Mouse (Mus musculus): ENCODE measurements at regions not wholly inside any gene's neighbourhood (a gene's known extent, or its start where the extent isn't known, plus 50 kb on each side); places are given as distances from the start of the nearest gene placed in this dataset.

GRCm38 (mm10) chr10:91734691-91735090, 553.6 kb upstream of the Tmpo start:
- TF ChIP-seq CTCF (IDR thresholded peaks at IDR 0.05; ENCODE audit: borderline replicate concordance, control insufficient read depth, extremely low read depth, insufficient read depth, low read length, poor library complexity) (no peak), POLR2A (IDR thresholded peaks at IDR 0.05; ENCODE audit: control insufficient read depth, extremely low read depth, insufficient read depth, low read length, poor library complexity) (no peak)
- DNase-seq = no peak
- Histone ChIP-seq H3K4me3 (ENCODE audit: control insufficient read depth, insufficient read depth, low read length) (no peak overlapping the region), H3K27ac (ENCODE audit: control insufficient read depth, insufficient read depth, low read length) (no peak overlapping the region), H3K4me1 (replicated peaks; ENCODE audit: control insufficient read depth, insufficient read depth, low read length) (no peaks in the 10 kb centered on the region), H3K36me3 (ENCODE audit: control insufficient read depth, insufficient read depth, low read length) (no peaks in the 10 kb centered on the region), H3K27me3 (ENCODE audit: control insufficient read depth, insufficient read depth, low read length) (no peaks in the 10 kb centered on the region)
- 75% methylated on average over 8 of the region's 8 CpGs for WGBS

GRCm38 (mm10) chr10:91732007-91732589, 551.0 kb upstream of the Tmpo start:
- 84% methylated on average over 9 of the region's 9 CpGs for WGBS
- no peak for DNase-seq

GRCm38 (mm10) chr10:91730062-91730461, 548.9 kb upstream of the Tmpo start:
- no peak overlapping the region for H3K27ac ChIP-seq (ENCODE audit: control insufficient read depth, insufficient read depth, low read length)
- WGBS = 92% methylated on average over 6 of the region's 6 CpGs
- no peak overlapping the region for H3K4me3 ChIP-seq (ENCODE audit: control insufficient read depth, insufficient read depth, low read length)
- TF ChIP-seq POLR2A (IDR thresholded peaks at IDR 0.05; ENCODE audit: control insufficient read depth, extremely low read depth, insufficient read depth, low read length, poor library complexity) (no peak), CTCF (IDR thresholded peaks at IDR 0.05; ENCODE audit: borderline replicate concordance, control insufficient read depth, extremely low read depth, insufficient read depth, low read length, poor library complexity) (no peak)
- H3K4me1 ChIP-seq (replicated peaks; ENCODE audit: control insufficient read depth, insufficient read depth, low read length) = no peaks in the 10 kb centered on the region
- H3K36me3 ChIP-seq (ENCODE audit: control insufficient read depth, insufficient read depth, low read length) = no peaks in the 10 kb centered on the region
- no peaks in the 10 kb centered on the region for H3K27me3 ChIP-seq (ENCODE audit: control insufficient read depth, insufficient read depth, low read length)
- no peak for DNase-seq

More at GRCm38 (mm10) chr10:91732007-91732589, 551.0 kb upstream of the Tmpo start:
- H3K4me1 ChIP-seq (replicated peaks; ENCODE audit: control insufficient read depth, insufficient read depth, low read length) = no peaks in the 10 kb centered on the region
- H3K4me3 ChIP-seq (ENCODE audit: control insufficient read depth, insufficient read depth, low read length) = no peak overlapping the region
- H3K27me3 ChIP-seq (ENCODE audit: control insufficient read depth, insufficient read depth, low read length) = no peaks in the 10 kb centered on the region
- H3K27ac ChIP-seq (ENCODE audit: control insufficient read depth, insufficient read depth, low read length) = no peak overlapping the region
- TF ChIP-seq CTCF (IDR thresholded peaks at IDR 0.05; ENCODE audit: borderline replicate concordance, control insufficient read depth, extremely low read depth, insufficient read depth, low read length, poor library complexity) (no peak), POLR2A (IDR thresholded peaks at IDR 0.05; ENCODE audit: control insufficient read depth, extremely low read depth, insufficient read depth, low read length, poor library complexity) (no peak)
- no peaks in the 10 kb centered on the region for H3K36me3 ChIP-seq (ENCODE audit: control insufficient read depth, insufficient read depth, low read length)

- H3K4me1 ChIP-seq (replicated peaks; ENCODE audit: control insufficient read depth, insufficient read depth, low read length) = no peaks in the 10 kb centered on the region
- no peak for DNase-seq
- no peak for TF ChIP-seq POLR2A (IDR thresholded peaks at IDR 0.05; ENCODE audit: control insufficient read depth, extremely low read depth, insufficient read depth, low read length, poor library complexity)
- TF ChIP-seq CTCF (IDR thresholded peaks at IDR 0.05; ENCODE audit: borderline replicate concordance, control insufficient read depth, extremely low read depth, insufficient read depth, low read length, poor library complexity) = no peak
- H3K36me3 ChIP-seq (ENCODE audit: control insufficient read depth, insufficient read depth, low read length) = no peaks in the 10 kb centered on the region
- WGBS = 95% methylated on average over 9 of the region's 9 CpGs
- no peak overlapping the region for H3K4me3 ChIP-seq (ENCODE audit: control insufficient read depth, insufficient read depth, low read length)
- H3K27ac ChIP-seq (ENCODE audit: control insufficient read depth, insufficient read depth, low read length) = no peak overlapping the region
- no peaks in the 10 kb centered on the region for H3K27me3 ChIP-seq (ENCODE audit: control insufficient read depth, insufficient read depth, low read length)
Observed at GRCm38 (mm10) chr10:91719561-91720371, 538.7 kb upstream of the Tmpo start.

GRCm38 (mm10) chr10:91716604-91717003, 535.5 kb upstream of the Tmpo start:
- WGBS = 97% methylated on average over 7 of the region's 7 CpGs
- no peak for TF ChIP-seq POLR2A (IDR thresholded peaks at IDR 0.05; ENCODE audit: control insufficient read depth, extremely low read depth, insufficient read depth, low read length, poor library complexity)
- TF ChIP-seq CTCF (IDR thresholded peaks at IDR 0.05; ENCODE audit: borderline replicate concordance, control insufficient read depth, extremely low read depth, insufficient read depth, low read length, poor library complexity) = no peak
- no peak for DNase-seq
- Histone ChIP-seq H3K27me3 (ENCODE audit: control insufficient read depth, insufficient read depth, low read length) (no peaks in the 10 kb centered on the region), H3K27ac (ENCODE audit: control insufficient read depth, insufficient read depth, low read length) (no peak overlapping the region), H3K4me3 (ENCODE audit: control insufficient read depth, insufficient read depth, low read length) (no peak overlapping the region), H3K36me3 (ENCODE audit: control insufficient read depth, insufficient read depth, low read length) (no peaks in the 10 kb centered on the region), H3K4me1 (replicated peaks; ENCODE audit: control insufficient read depth, insufficient read depth, low read length) (no peaks in the 10 kb centered on the region)

- Histone ChIP-seq H3K36me3 (ENCODE audit: control insufficient read depth, insufficient read depth, low read length) (no peaks in the 10 kb centered on the region), H3K27ac (ENCODE audit: control insufficient read depth, insufficient read depth, low read length) (no peak overlapping the region), H3K27me3 (ENCODE audit: control insufficient read depth, insufficient read depth, low read length) (no peaks in the 10 kb centered on the region), H3K4me3 (ENCODE audit: control insufficient read depth, insufficient read depth, low read length) (no peak overlapping the region), H3K4me1 (replicated peaks; ENCODE audit: control insufficient read depth, insufficient read depth, low read length) (no peaks in the 10 kb centered on the region)
- 91% methylated on average over 3 of the region's 3 CpGs for WGBS
- no peak for DNase-seq
- TF ChIP-seq CTCF (IDR thresholded peaks at IDR 0.05; ENCODE audit: borderline replicate concordance, control insufficient read depth, extremely low read depth, insufficient read depth, low read length, poor library complexity) (no peak), POLR2A (IDR thresholded peaks at IDR 0.05; ENCODE audit: control insufficient read depth, extremely low read depth, insufficient read depth, low read length, poor library complexity) (no peak)
Observed at GRCm38 (mm10) chr10:91714648-91715047, 533.5 kb upstream of the Tmpo start.

All from thymus, adult 2 months (tissue).